In the genomic region with DNA sequence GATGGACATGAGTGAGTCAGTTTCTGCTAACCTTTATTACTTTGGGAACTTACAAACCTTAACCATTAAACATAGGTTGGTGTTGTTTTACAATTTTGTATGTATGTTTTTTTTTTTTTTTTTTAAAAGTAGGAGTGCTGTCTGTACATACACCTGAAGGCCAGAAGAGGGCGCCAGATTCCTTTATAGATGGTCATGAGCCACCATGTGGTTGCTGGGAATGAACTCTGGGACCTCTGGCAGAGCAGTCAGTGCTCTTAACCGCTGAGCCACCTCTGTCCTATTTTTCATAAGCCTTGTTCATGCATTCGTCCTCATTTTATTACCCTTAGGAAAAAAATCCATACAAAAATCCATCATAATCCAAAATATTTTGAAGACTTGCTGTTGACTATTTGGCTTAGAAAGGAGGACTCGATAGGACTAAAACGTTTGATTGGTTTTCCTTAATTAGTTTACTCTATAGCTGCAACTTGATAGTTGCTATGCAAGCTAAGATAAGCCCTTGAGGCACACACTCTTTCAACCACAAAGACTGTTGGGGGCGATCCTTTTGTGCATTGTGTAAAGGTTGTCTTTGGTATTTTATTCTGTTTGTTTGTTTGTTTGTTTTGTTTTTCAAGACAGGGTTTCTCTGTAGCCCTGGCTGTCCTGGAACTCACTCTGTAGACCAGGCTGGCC, we compare ENCODE assay signal across 7 mouse cellular contexts. TPM values are rescaled to one million over a fixed set of nuclear protein-coding genes. Genes with fewer than 3 reads are reported as not detected.
DNase-seq lines count a peak whose midpoint lies in the region; ATAC-seq lines count a peak whose summit lies in the region.

No protein-coding gene starts in this region.

- no peaks in the 10 kb centered on the region for H3K36me3 ChIP-seq in midbrain, embryonic 14.5 days (ENCODE audit: control insufficient read depth, insufficient read depth, low read length)
- H3K36me3 ChIP-seq in midbrain, embryonic 15.5 days (replicated peaks), result no peaks in the 10 kb centered on the region
- no peaks in the 10 kb centered on the region for H3K36me3 ChIP-seq in embryonic facial prominence, embryonic 10.5 days (replicated peaks)

- H3K9ac ChIP-seq in midbrain, embryonic 14.5 days (replicated peaks; ENCODE audit: low read length), result no peak overlapping the region
- H3K9ac ChIP-seq in midbrain, embryonic 15.5 days, result no peak overlapping the region

- peak; percentile 78 for DNase-seq in midbrain, embryonic 14.5 days
- peak; percentile 92 for DNase-seq in R1 (ENCODE audit: low read depth, low spot score)
- DNase-seq in embryonic facial prominence, embryonic 10.5 days (ENCODE audit: low spot score), result peak; percentile 52
- DNase-seq in lung, postnatal 10 days, result peak; percentile 54
- no peak for DNase-seq in layer of hippocampus, adult 11-12 months (ENCODE audit: low spot score)
- DNase-seq in left cerebral cortex, adult 9 months (ENCODE audit: low spot score in 2 of 2), result no peak

- H3K4me3 ChIP-seq in midbrain, embryonic 14.5 days (replicated peaks; ENCODE audit: low read depth, low read length), result no peak overlapping the region
- H3K4me3 ChIP-seq in midbrain, embryonic 15.5 days, result no peak overlapping the region
- H3K4me3 ChIP-seq in embryonic facial prominence, embryonic 10.5 days, result no peak overlapping the region

- no peaks in the 10 kb centered on the region for H3K4me1 ChIP-seq in midbrain, embryonic 14.5 days (ENCODE audit: control insufficient read depth, insufficient read depth, low read length)
- no peaks in the 10 kb centered on the region for H3K4me1 ChIP-seq in midbrain, embryonic 15.5 days
- no peaks in the 10 kb centered on the region for H3K4me1 ChIP-seq in embryonic facial prominence, embryonic 10.5 days

- H3K27ac ChIP-seq in midbrain, embryonic 14.5 days (replicated peaks; ENCODE audit: low read depth, low read length), result no peak overlapping the region
- H3K27ac ChIP-seq in midbrain, embryonic 15.5 days, result no peak overlapping the region
- no peak overlapping the region for H3K27ac ChIP-seq in embryonic facial prominence, embryonic 10.5 days (replicated peaks)

- ATAC-seq in midbrain, embryonic 14.5 days (ENCODE audit: low FRiP score, low TSS enrichment), result no peak
- ATAC-seq in midbrain, embryonic 15.5 days (replicated peaks), result no peak

- no peaks in the 10 kb centered on the region for H3K27me3 ChIP-seq in midbrain, embryonic 14.5 days (ENCODE audit: control insufficient read depth, insufficient read depth, low read length)
- no peaks in the 10 kb centered on the region for H3K27me3 ChIP-seq in midbrain, embryonic 15.5 days (replicated peaks)
- 0 out of 2 replicates have a peak, but pooled peaks cover 4% of the 10 kb centered on the region for H3K27me3 ChIP-seq in embryonic facial prominence, embryonic 10.5 days (replicated peaks; ENCODE audit: low read depth, poor library complexity, severe bottlenecking)

- H3K4me2 ChIP-seq in midbrain, embryonic 14.5 days (ENCODE audit: low read length), result no peak overlapping the region
- no peak overlapping the region for H3K4me2 ChIP-seq in midbrain, embryonic 15.5 days

- no peaks in the 10 kb centered on the region for H3K9me3 ChIP-seq in midbrain, embryonic 14.5 days (ENCODE audit: control insufficient read depth, low read length)
- no peaks in the 10 kb centered on the region for H3K9me3 ChIP-seq in midbrain, embryonic 15.5 days
- H3K9me3 ChIP-seq in embryonic facial prominence, embryonic 10.5 days, result no peaks in the 10 kb centered on the region

- 42% methylated on average over 6 of the region's 6 CpGs for WGBS in midbrain, embryonic 14.5 days
- WGBS in midbrain, embryonic 15.5 days, result 46% methylated on average over 6 of the region's 6 CpGs
- 40% methylated on average over 6 of the region's 6 CpGs for WGBS in embryonic facial prominence, embryonic 10.5 days

RNA-seq across cellular contexts. Expression of gene Kifc1, which starts 6.8 kb away (rescaled TPM):
- 2.2 and 2.5 TPM in 2 replicates for polyA plus RNA-seq in midbrain, embryonic 14.5 days (2014; fragmentation: Nextera tagmentation; extraction: Ambion mirVana)
- 1.5 and 2.6 TPM in 2 replicates for polyA plus RNA-seq in midbrain, embryonic 15.5 days (2015; fragmentation: Nextera tagmentation; extraction: Ambion mirVana)
- 7.0 and 8.5 TPM in 2 replicates for polyA plus RNA-seq in embryonic facial prominence, embryonic 10.5 days (2016; fragmentation: Nextera tagmentation; extraction: Ambion mirVana)

RNA-seq across cellular contexts. Expression of gene Platr17, which starts 7.7 kb away (rescaled TPM):
- polyA plus RNA-seq in midbrain, embryonic 14.5 days (2014; fragmentation: Nextera tagmentation; extraction: Ambion mirVana), result 1.1 TPM in 1 of 2 replicates, not detected in the other
- polyA plus RNA-seq in midbrain, embryonic 15.5 days (2015; fragmentation: Nextera tagmentation; extraction: Ambion mirVana), result 0.50 and 0.51 TPM in 2 replicates
- polyA plus RNA-seq in embryonic facial prominence, embryonic 10.5 days (2016; fragmentation: Nextera tagmentation; extraction: Ambion mirVana), result 0.27 and 0.45 TPM in 2 replicates

RNA-seq across cellular contexts. Expression of gene Daxx, which starts 12.0 kb away (rescaled TPM):
- polyA plus RNA-seq in midbrain, embryonic 14.5 days (2014; fragmentation: Nextera tagmentation; extraction: Ambion mirVana), result 40.7 and 44.6 TPM in 2 replicates
- polyA plus RNA-seq in midbrain, embryonic 15.5 days (2015; fragmentation: Nextera tagmentation; extraction: Ambion mirVana), result 59.4 and 61.1 TPM in 2 replicates
- polyA plus RNA-seq in embryonic facial prominence, embryonic 10.5 days (2016; fragmentation: Nextera tagmentation; extraction: Ambion mirVana), result 80.0 and 84.9 TPM in 2 replicates

RNA-seq across cellular contexts. Expression of gene Tapbp, which starts 18.4 kb away (rescaled TPM):
- polyA plus RNA-seq in midbrain, embryonic 14.5 days (2014; fragmentation: Nextera tagmentation; extraction: Ambion mirVana), result 18.3 and 20.6 TPM in 2 replicates
- polyA plus RNA-seq in midbrain, embryonic 15.5 days (2015; fragmentation: Nextera tagmentation; extraction: Ambion mirVana), result 23.6 and 28.6 TPM in 2 replicates
- polyA plus RNA-seq in embryonic facial prominence, embryonic 10.5 days (2016; fragmentation: Nextera tagmentation; extraction: Ambion mirVana), result 9.9 and 11.8 TPM in 2 replicates

RNA-seq across cellular contexts. Expression of gene Zbtb22, which starts 18.4 kb away (rescaled TPM):
- polyA plus RNA-seq in midbrain, embryonic 14.5 days (2014; fragmentation: Nextera tagmentation; extraction: Ambion mirVana), result 12.1 and 13.1 TPM in 2 replicates
- 18.1 and 18.3 TPM in 2 replicates for polyA plus RNA-seq in midbrain, embryonic 15.5 days (2015; fragmentation: Nextera tagmentation; extraction: Ambion mirVana)
- polyA plus RNA-seq in embryonic facial prominence, embryonic 10.5 days (2016; fragmentation: Nextera tagmentation; extraction: Ambion mirVana), result 19.6 and 21.1 TPM in 2 replicates

Comparison
In these comparisons a context has a peak if more than half of its experiments do, and no peak if none do; other contexts are left out.
1. DNase-seq: peak in midbrain, embryonic 14.5 days (single experiment), R1 (single experiment), embryonic facial prominence, embryonic 10.5 days (single experiment) and lung, postnatal 10 days (single experiment); none in layer of hippocampus, adult 11-12 months (single experiment) and left cerebral cortex, adult 9 months (0 of 2).